Mouse (Mus musculus): Measurements from ENCODE around the gene Pgm2l1.

DNA sequence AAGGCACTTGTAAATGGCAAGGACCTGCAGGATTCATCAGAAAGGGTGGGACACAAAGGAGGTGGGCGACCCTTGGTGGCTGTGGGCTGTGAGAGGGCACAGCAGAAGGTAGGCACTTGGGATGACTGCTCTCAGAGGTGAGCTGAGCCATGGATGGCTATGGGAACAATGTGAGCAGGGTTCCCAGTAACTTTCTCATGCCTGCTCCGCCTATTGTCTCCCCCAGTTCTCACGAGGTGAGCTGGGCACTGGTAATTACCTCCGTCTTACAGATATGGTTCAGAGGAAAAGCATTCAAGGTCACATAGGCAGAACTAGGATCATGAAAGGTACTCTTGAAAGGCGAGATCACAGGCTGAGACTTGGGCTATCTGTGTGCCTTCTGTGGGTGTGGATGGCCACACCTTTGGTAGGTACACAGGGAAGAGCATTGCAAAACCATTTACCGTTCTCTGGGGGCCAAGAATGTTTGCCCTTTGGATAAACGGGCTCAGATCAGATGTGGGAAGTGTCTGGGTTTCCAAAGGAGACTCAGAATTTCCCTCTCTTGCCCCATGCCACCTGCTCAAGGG is 47.3 kb upstream of the Pgm2l1 start:
- TF ChIP-seq MYOD1 (IDR thresholded peaks at IDR 0.05; ENCODE audit: control insufficient read depth, insufficient read length, low read depth): no peak
- no peak for TF ChIP-seq CTCF (IDR thresholded peaks at IDR 0.05; ENCODE audit: control insufficient read depth, insufficient read depth, insufficient read length)
- no peak for TF ChIP-seq USF1 (IDR thresholded peaks at IDR 0.05; ENCODE audit: low read depth)
- no peak for TF ChIP-seq MAX (IDR thresholded peaks at IDR 0.05)
